Mouse (Mus musculus): ENCODE measurements at regions not wholly inside any gene's neighbourhood (a gene's known extent, or its start where the extent isn't known, plus 50 kb on each side); places are given as distances from the start of the nearest gene placed in this dataset.

DNA sequence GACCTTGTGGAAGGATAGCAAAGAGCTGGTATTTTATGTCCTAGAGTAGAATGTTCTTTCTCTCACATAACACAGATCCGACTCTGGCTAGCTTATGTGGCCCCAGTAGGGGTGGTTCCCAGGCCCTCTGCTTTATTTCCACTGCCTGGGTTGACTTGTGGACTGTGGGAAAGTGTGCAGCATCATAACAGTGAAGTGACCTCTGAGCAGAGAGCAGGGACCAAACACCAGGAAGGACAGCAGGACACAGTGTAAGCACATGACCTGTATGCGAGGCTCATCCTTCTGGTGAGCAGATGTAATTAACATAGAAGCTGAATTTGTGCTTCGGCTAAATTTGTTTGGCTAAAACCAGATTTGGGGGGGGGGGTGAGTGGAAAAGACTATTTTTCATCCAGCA, 132.1 kb downstream of the Fam174a start:
- TF ChIP-seq TCF12 (IDR thresholded peaks at IDR 0.05; ENCODE audit: low read depth, low read length) (no peak), CHD2 (IDR thresholded peaks at IDR 0.05; ENCODE audit: low read length) (no peak), TBP (IDR thresholded peaks at IDR 0.05; ENCODE audit: low read depth, low read length) (no peak), ZC3H11A (IDR thresholded peaks at IDR 0.05; ENCODE audit: low read depth, low read length) (no peak), MXI1 (IDR thresholded peaks at IDR 0.05; ENCODE audit: low read depth, low read length) (no peak), NRF1 (IDR thresholded peaks at IDR 0.05; ENCODE audit: insufficient read depth, low read depth, low read length, poor library complexity, severe bottlenecking) (no peak), USF2 (IDR thresholded peaks at IDR 0.05; ENCODE audit: borderline replicate concordance in 1 of 2, insufficient read depth in 1 of 2, low read depth in 1 of 2, low read length in 2 of 2) (no peak), E2F4 (IDR thresholded peaks at IDR 0.05; ENCODE audit: borderline replicate concordance, low read depth, low read length) (no peak), RCOR1 (IDR thresholded peaks at IDR 0.05; ENCODE audit: low read depth, low read length) (no peak), BHLHE40 (IDR thresholded peaks at IDR 0.05; ENCODE audit: borderline replicate concordance, low read depth, low read length) (no peak), SMC3 (IDR thresholded peaks at IDR 0.05; ENCODE audit: low read depth, low read length) (no peak), USF1 (IDR thresholded peaks at IDR 0.05; ENCODE audit: low read depth, low read length) (no peak)
- Histone ChIP-seq H3K9ac (ENCODE audit: control insufficient read depth, low read depth, low read length, poor library complexity, severe bottlenecking) (no peak overlapping the region), H3K4me1 (ENCODE audit: control insufficient read depth in 1 of 2, insufficient read depth in 2 of 2, low read length in 2 of 2) (peaks cover 0 to 6% of the 10 kb centered on the region in 2 experiments; a peak in 2 of 4 replicates), H3K27me3 (ENCODE audit: control insufficient read depth in 1 of 2, insufficient read depth in 2 of 2, low read length in 2 of 2) (no peaks in the 10 kb centered on the region), H3K27ac (ENCODE audit: control insufficient read depth, low read depth, low read length) (no peak overlapping the region), H3K4me3 (ENCODE audit: control insufficient read depth in 1 of 2, insufficient read depth in 1 of 2, low read depth in 2 of 2, low read length in 2 of 2) (no peak overlapping the region), H3K36me3 (ENCODE audit: control insufficient read depth in 1 of 2, insufficient read depth in 2 of 2, low read length in 2 of 2) (peaks cover 0 to 4% of the 10 kb centered on the region in 2 experiments; a peak in 2 of 4 replicates), H3K79me2 (ENCODE audit: control insufficient read depth, insufficient read depth, low read length, poor library complexity) (no peaks in the 10 kb centered on the region), H3K9me3 (replicated peaks; ENCODE audit: insufficient read depth, low read length) (no peaks in the 10 kb centered on the region)
- DNase-seq (ENCODE audit: low read depth, low spot score), result no peak

DNA sequence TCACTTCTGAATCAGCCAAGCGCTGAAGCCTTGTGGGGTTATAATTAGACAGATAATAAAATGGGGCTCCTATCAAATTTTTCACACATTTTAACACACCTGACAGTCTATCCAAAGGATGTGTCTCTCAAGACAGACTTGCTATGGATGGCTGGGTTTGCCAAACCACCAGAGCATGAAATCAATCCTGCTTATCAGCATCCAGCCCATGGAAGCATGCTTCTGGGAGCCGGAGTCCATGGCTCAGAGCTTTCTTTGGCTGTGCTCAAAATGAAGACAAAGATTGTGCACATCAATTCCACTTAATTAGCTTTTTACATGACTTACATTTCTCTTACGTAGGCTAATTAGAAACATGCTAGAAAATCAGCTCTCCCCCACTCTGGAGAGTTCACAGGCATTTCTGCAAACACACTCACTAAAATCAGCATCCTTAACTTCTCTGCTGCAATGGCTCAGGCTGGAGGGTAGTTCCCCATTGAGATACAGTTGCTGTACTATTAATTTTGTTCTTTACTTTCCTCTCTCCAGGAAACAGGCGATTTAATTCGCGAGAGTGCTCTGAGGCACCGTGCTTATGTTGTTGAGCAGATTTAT, 135.6 kb downstream of the Fam174a start:
- H3K9ac ChIP-seq (ENCODE audit: control insufficient read depth, low read depth, low read length, poor library complexity, severe bottlenecking), result no peak overlapping the region
- H3K9me3 ChIP-seq (replicated peaks; ENCODE audit: insufficient read depth, low read length), result no peaks in the 10 kb centered on the region
- peaks cover 0 to 12% of the 10 kb centered on the region in 2 experiments; a peak in 2 of 4 replicates for H3K36me3 ChIP-seq (ENCODE audit: control insufficient read depth in 1 of 2, insufficient read depth in 2 of 2, low read length in 2 of 2)
- no peak overlapping the region for H3K4me3 ChIP-seq (ENCODE audit: control insufficient read depth in 1 of 2, insufficient read depth in 1 of 2, low read depth in 2 of 2, low read length in 2 of 2)
- no peak for DNase-seq (ENCODE audit: low read depth, low spot score)
- H3K27me3 ChIP-seq (ENCODE audit: control insufficient read depth in 1 of 2, insufficient read depth in 2 of 2, low read length in 2 of 2), result no peaks in the 10 kb centered on the region
- no peak for TF ChIP-seq MAX (IDR thresholded peaks at IDR 0.05; ENCODE audit: low read length)
- TF ChIP-seq GATA1 (IDR thresholded peaks at IDR 0.05; ENCODE audit: low read depth, low read length), result no peak
- no peak for TF ChIP-seq POLR2AphosphoS5 (IDR thresholded peaks at IDR 0.05; ENCODE audit: borderline replicate concordance, low read depth, low read length)
- no peak for TF ChIP-seq ELF1 (IDR thresholded peaks at IDR 0.05; ENCODE audit: low read depth, low read length)
- no peak for TF ChIP-seq USF1 (IDR thresholded peaks at IDR 0.05; ENCODE audit: low read depth, low read length)
- no peak for TF ChIP-seq CTCF (IDR thresholded peaks at IDR 0.05 in 2 of 3, conservative IDR thresholded peaks at IDR 0.05 in 1 of 3; ENCODE audit: control insufficient read depth in 1 of 3, insufficient read depth in 1 of 3, low read depth in 2 of 3, low read length in 3 of 3, poor library complexity in 1 of 3, severe bottlenecking in 1 of 3)
- TF ChIP-seq MAZ (IDR thresholded peaks at IDR 0.05; ENCODE audit: low read depth, low read length), result no peak
- TF ChIP-seq CHD2 (IDR thresholded peaks at IDR 0.05; ENCODE audit: low read length), result no peak
- no peak for TF ChIP-seq USF2 (IDR thresholded peaks at IDR 0.05; ENCODE audit: borderline replicate concordance in 1 of 2, insufficient read depth in 1 of 2, low read depth in 1 of 2, low read length in 2 of 2)
- TF ChIP-seq ETS1 (IDR thresholded peaks at IDR 0.05; ENCODE audit: low read depth, low read length), result no peak
- TF ChIP-seq ZKSCAN1 (IDR thresholded peaks at IDR 0.05; ENCODE audit: low read depth, low read length), result no peak
- no peak for TF ChIP-seq EP300 (IDR thresholded peaks at IDR 0.05; ENCODE audit: low read depth in 1 of 2, low read length in 2 of 2)
- H3K27ac ChIP-seq (ENCODE audit: control insufficient read depth, low read depth, low read length), result no peak overlapping the region
- peaks cover 2 to 13% of the 10 kb centered on the region in 2 experiments for H3K4me1 ChIP-seq (ENCODE audit: control insufficient read depth in 1 of 2, insufficient read depth in 2 of 2, low read length in 2 of 2)
- no peaks in the 10 kb centered on the region for H3K79me2 ChIP-seq (ENCODE audit: control insufficient read depth, insufficient read depth, low read length, poor library complexity)
